Mouse (Mus musculus) lung, adult 2 months (tissue): Measurements from ENCODE around the gene Fam83f.

ENCODE experiments used
- CTCF ChIP-seq: fragments of 200-500 bp; IDR thresholded peaks from 2 replicates; pipeline ENCODE4 v1.5.1; 2011; ENCODE audit warnings: mild to moderate bottlenecking, low read length, control low read depth; ENCODE audit not compliant: insufficient read depth
- POLR2A ChIP-seq: fragments of 200-500 bp; IDR thresholded peaks from 2 replicates; pipeline ENCODE4 v1.6.1; 2011; ENCODE audit warnings: low read depth, mild to moderate bottlenecking, control low read depth, low read length, borderline replicate concordance; ENCODE audit errors: extremely low read depth

GRCm38 (mm10) chr15:80729477-80729876 is 57.8 kb downstream of the Fam83f start:
- TF ChIP-seq POLR2A (no peak), CTCF (no peak)
